Mouse (Mus musculus): ENCODE results near the gene Syt9.
A peak's percentile ranks its signal among the peaks of the same experiment; 100 is the strongest.

The Syt9 gene

DNA sequence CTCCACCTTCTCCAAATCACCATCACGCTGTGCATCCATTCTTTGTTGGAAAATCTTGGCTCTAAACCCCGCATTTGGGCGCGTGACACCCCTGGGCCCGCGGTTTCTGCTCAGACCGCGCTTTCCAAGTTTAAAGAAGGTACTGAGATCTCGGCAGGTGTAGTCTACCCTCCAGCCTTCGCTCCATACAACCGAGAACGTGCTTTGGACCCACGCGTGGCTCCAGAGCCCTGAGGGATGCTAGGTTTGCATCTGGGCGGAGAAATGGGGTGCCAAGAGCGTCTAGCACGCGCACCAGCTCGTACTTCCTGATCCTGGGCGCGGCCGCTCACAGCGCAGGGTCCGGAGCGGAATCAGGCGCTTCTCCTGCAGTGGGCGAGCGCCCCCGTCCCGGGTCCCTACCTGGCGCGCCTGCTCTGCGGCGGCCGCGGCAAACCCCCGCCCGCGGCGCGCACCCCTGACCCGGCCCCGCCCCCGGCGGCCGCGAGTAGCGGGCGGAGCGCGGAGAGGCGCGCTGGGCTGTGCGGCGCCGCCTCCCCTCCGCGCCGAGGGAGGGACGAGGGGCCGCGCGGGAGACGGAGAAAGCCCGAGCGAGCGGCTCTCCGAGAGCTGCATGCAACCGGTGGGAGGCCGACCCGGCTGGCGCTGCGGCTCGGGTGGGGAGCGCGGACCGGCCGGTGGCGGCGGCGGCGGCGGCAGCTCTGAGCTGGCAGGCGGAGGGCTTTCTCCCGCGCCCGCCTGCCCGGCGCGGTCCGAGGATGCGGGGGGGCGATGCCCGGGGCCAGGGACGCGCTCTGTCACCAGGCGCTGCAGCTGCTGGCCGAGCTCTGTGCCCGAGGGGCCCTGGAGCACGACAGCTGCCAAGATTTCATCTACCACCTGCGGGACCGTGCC is at the start of gene Syt9:
Gene Syt9 (plus strand): TSS at position 497 of the 894 bp plus-strand sequence.
- ATAC-seq (ENCODE audit: insufficient number of reproducible peaks, low FRiP score, low TSS enrichment) = peak; percentile 85

DNA sequence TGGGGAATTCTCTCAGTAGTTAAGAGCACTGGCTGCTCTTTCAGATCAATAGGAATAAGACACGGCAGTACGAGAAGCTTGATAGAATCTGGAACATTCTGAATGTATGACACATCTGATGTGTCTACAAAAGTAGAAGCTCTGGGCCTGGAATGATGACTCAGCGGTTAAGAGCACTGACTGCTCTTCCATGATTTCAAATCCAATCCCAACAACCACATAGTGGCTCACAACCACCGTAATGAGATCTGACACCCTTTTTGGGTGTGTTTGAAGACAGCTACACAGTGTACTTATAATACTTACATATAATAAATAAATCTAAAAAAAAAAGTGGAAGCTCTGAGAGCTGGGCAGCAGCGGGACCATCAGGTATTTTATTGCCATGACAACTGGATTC is 31.5 kb upstream of the Syt9 start:
- ATAC-seq (ENCODE audit: insufficient number of reproducible peaks, low FRiP score, low TSS enrichment) = no peak

DNA sequence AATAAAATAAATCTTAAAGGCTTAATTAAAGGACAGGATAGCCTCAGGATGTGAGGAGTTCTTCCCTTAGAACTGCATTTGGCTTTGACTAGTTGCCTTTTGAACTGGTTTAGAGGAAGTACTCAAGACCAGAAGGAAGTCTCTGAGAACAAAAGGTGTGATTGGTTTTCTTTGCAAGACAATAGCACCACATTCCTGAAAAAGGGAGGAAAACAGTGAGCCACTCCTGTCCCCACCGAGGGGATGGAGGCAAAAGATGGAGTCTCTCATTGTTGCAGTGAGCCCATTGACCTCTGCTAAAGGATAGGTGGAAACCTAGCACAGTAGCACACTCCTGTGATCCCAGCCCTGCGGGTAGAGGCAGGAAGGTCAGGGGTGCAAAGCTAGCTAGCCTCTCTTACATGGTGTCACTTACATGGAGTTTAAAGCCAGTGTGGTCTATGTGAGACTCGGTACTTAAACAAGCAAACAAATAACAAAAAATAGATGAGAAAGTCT is 30.9 kb upstream of the Syt9 start:
- ATAC-seq (ENCODE audit: insufficient number of reproducible peaks, low FRiP score, low TSS enrichment) = no peak

DNA sequence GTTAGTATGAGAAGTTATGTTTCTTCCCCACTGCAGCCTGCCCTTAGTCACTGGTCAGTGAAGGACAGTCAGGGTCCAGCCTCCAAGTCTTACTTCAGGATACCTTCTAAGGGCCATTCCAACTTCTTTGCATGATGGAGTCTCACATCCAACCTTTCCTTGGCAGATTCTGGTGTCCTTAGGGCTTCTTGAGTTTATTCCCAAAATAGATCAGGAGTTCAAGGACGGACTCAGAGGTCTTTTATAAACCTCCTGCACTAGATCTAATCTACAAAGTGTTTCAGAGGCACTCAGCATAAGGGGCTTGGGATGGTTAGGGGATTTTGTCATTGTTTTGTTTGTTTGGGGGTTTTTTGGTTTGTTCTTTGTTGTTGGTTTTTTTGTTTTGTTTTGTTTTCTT is 30.3 kb upstream of the Syt9 start:
- ATAC-seq (ENCODE audit: insufficient number of reproducible peaks, low FRiP score, low TSS enrichment) = no peak

DNA sequence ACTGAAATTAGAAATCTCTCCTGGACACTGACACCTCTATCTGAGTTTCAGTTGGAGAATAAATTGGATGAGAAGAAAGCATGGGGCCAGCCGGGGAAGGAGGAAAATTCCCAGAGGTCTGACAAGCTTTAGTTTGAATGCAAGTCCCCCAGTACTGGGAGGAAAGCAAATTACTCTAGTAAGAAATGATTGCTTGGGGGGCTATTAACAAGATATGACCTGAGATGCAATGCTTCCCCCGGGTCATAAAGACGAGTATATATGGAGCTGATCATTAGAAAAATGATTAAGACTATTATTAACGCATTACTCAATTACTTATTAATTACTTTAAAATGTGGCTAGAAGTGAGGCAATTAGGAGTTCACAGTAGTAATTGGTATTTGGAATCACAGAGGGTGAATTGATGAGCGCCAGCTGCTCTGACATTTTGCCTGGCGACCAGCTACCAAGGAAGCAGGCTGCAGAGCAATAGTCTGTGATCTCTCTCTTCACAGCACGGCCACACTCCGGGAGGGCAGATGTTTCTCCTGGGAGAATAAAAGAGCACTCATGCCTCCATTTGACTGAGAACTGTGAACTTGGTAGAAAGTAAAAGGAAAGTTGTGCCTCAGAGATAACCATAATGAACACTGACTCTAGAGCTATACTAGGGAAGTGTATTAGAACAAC is 28.9 kb upstream of the Syt9 start:
- no peak for ATAC-seq (ENCODE audit: insufficient number of reproducible peaks, low FRiP score, low TSS enrichment)

DNA sequence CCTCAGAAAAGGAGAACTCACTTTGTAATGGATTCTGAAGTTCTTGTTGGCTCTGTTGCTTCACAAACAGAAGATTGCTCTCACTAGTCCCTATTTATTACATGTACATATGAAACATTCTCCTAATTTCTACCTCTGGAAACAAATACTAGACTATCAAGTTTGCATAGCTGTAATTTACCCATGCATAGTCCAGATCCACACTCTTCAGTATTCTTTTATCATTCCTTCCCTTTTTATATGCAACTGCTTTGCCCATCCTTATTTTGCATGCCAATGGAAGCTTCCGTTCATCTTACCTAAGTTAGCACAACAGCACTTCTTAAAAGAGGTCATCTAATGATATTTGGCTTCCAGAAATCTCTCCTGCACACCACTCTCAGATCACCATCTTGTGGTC is 21.3 kb upstream of the Syt9 start:
- no peak for ATAC-seq (ENCODE audit: insufficient number of reproducible peaks, low FRiP score, low TSS enrichment)

DNA sequence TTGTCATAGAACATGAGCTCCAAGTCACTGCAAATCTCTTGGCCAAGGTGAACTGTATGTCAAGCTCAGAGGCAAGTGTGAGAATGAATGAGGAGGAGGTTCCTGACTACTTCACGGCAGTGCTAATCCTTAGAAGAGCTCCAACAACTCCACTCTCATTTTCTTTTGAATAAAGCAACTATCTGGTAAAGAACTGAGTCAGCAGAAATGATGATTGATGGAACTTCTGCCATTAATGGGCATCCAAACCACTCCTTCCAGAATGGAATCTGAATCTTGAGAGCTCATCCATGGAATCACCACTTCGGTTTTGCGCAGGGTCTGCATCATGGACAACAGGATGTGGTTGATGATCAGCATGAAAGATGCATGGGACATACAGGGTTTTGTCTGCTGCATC is 8.4 kb upstream of the Syt9 start:
- ATAC-seq (ENCODE audit: insufficient number of reproducible peaks, low FRiP score, low TSS enrichment) = no peak

DNA sequence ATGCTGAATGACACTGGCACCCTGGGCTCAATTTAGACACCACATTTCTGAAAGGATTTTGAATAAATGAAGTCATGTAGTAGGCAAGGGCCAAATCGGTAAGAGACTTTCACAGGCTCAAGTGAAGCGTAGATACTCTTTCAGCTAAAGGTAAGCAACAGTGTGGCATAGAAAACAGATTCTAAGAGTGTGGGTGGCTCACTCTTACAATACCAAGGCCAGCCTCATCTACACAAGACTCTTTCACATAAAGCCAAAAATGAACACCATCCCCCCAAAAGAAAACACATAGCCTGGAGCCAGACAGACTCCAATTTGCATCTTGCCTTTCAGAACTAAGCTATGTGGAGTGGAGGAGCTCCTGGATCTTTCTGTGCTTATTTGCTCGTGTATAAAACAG is 7.9 kb upstream of the Syt9 start:
- no peak for ATAC-seq (ENCODE audit: insufficient number of reproducible peaks, low FRiP score, low TSS enrichment)

DNA sequence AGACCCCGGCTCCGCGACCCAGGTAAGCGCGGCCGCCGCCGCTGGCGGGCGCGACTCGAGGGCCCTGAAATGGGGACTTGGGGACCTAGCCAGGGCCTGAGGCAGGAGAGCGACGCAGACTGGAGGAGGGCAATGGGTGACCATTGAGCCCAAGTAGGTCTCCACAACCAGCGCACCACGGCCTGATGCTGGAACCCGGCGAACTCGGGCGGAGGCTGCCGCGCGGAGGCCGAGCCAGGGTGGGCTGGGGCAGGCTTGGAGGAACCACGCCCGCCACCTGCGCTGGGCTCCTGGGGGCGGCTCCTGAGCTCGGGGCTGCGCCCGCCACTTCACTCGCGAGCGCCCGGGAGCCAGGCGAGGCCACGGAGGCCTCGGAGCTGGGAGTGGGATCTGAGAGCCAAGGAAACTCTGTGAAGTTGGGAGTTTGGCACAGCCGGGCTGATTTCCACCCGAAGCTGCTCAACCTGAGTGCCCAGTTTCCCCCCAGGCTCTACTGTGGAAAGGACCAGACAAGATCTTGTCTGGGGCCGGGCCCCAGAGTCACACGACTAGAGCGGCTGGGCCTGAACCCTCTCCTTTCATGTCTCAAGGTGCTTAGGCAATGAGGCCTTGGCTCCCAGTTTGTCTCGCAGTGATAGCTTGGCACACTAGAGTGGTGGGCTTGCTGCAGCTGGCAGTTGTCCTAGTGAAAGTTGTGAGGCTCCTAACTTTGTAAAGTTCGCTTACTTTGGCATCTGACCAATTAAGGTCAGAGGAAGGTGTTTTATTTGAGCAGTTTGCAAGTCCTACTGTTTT is 795 bp downstream of the Syt9 start:
- ATAC-seq (ENCODE audit: insufficient number of reproducible peaks, low FRiP score, low TSS enrichment) = peak; percentile 50

DNA sequence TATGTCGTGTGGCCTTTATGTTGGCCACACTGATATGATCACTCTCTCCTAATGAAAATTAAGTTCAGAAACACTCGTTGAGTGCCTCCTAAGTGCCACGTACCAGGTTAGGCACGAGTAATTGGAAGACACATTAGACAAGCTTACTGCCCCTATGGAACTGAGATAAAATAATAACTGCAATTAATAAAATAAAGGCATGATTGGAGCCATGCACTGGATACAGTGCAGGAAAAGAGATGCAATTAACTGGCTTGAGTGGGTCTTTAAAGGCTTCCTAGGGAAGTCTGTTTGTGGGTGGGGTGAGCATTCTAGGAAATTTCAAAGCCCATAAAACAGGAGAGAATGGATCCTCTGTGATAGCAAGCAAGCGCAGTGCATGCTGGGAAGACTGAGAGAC is 10.0 kb downstream of the Syt9 start:
- ATAC-seq (ENCODE audit: insufficient number of reproducible peaks, low FRiP score, low TSS enrichment) = no peak

DNA sequence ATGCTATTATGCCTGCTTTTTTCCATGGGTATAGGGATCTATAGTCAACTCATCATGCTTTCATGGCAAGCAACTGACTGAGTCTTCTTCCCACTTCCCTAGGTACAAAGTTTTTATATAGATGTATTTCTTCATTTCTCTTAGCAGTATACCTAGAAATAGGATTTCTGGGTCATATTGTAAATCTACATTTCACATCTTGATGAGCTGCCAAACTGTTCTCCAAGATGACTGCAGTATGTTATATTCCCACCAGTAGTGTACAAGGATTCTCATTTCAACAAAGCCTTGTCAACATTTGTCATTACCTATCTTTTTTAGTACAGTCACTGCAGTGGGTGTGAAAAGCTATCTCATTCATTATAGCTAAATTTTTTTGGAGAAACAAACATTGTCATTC is 19.1 kb downstream of the Syt9 start:
- no peak for ATAC-seq (ENCODE audit: insufficient number of reproducible peaks, low FRiP score, low TSS enrichment)

DNA sequence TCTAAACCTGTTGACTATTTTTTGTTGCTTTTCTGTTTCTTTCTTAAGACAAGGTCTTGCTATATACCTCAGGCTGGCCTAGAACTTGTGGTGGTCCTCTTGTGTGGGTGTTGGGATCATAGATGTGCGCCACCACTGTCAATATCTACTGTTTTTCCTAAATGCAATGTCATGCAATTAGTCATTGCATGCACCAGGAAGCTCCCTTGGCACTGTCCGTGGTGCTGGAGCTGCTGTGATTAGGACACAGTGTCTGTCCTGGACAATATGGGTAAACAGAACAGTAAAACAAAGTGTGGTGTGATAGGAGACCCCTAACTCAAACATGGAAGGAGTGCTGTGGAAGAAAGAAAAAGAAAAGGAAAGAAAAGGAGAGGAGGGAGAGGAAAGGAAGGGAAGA is 22.2 kb downstream of the Syt9 start:
- no peak for ATAC-seq (ENCODE audit: insufficient number of reproducible peaks, low FRiP score, low TSS enrichment)

DNA sequence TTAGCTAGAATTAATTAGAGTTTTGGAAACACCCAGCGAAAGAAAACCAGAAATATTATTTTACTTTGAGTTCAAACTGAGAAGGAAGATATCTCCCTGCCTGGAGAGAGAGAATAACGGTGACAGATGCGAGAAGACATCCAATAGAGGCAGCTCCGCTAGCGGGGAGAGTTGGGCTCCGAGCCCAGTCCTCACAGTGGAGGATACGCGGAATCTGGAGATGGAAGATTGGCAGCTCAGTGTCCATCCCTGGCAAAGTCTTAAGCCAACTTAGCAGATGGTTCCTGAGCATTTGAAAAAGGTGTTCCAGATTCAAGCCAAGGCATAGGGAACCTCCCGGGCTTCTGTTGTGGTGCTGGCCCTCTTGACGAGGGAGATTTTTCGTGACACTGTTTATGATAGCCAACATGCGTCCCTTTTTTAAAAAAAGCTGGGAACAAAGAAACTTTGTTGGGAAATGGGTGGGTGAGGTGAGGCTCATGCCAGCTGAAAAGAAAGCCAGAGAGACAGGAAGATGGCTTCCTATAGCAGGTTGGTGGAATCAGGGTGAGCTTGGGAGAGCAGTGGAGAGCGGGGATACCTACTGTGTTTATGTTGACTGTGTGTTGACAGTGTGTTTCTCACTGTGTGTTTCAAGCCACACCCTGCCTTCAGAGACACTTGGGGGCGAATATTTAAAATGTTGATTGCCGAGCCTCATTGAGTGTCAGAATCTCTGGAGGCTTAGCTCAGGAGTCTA is 29.7 kb downstream of the Syt9 start:
- peak; percentile 94 for ATAC-seq (ENCODE audit: insufficient number of reproducible peaks, low FRiP score, low TSS enrichment)

DNA sequence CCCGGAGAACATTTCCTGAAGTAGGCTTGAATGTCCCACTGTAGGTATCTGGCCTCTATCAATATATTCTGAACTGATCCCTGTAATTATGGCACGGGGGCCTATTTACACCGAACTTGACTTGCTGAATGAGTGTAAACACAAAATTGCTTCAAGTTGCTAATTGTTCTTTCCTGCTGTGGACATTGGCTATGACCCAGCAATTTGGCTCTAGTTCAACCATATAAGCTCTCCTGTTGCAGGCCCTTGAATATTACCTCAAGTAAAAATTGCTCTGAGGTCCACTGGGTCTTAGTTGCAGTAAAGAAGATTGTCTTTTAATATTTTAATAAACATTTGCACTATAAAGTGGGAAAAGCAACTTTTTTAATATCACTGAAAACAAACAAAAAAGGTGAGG is 32.7 kb downstream of the Syt9 start:
- ATAC-seq (ENCODE audit: insufficient number of reproducible peaks, low FRiP score, low TSS enrichment) = no peak

DNA sequence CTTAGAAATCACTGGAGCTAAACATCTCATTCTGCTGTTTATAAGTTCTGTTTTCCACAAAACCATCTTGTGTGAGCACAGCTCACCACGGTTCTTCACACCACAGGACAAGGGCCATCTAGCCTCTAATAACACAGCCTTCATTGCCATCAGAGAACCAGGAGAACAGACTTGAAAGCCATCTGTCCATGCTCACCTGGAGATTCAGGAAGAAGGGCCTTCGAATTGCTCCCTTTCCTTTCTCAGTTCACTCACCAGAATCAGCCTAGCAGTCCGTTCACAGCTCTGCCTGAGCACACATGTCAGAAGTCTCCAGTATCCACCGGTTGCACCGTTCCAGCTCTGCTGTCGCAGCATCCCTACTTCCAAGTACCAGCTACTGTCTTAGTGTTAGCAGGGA is 44.4 kb downstream of the Syt9 start:
- ATAC-seq (ENCODE audit: insufficient number of reproducible peaks, low FRiP score, low TSS enrichment) = peak; percentile 73; the same call in 1 of the 2 replicates

DNA sequence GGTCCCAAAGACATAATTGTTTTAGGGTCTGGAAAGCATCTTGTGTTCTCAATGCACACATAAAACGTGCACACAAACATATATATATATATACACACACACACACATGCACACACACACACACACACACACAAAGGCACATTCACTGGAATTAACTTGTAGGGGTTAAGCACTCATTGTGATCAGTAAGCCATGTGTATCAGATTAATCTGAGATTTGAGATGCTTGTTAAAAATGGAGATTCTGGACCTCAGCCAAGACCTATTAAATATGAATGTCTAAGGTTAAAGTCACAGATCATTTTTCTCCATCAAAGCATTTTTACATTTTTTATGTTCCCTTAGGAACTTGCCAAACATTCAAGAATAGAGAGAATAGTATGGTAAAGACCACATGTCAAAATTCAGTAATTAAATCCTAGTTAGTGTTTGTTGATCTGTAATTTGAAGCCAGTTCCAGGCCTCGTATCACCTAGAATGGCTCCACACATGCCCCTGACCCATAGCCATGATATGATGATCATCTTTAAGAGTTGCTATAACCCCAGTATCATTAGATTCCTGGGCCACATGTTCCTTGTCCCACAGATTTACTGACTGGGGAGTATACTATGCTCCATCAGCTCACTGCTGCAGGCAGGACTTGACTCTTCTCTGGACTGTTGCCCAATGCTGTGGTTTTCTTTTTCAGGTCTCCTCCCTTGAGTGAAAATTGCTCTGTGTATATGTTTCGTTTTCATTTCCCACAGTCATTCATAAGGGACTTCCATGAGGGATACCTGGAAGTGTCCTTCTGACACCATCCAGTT is 46.7 kb downstream of the Syt9 start:
- ATAC-seq (ENCODE audit: insufficient number of reproducible peaks, low FRiP score, low TSS enrichment) = no peak

DNA sequence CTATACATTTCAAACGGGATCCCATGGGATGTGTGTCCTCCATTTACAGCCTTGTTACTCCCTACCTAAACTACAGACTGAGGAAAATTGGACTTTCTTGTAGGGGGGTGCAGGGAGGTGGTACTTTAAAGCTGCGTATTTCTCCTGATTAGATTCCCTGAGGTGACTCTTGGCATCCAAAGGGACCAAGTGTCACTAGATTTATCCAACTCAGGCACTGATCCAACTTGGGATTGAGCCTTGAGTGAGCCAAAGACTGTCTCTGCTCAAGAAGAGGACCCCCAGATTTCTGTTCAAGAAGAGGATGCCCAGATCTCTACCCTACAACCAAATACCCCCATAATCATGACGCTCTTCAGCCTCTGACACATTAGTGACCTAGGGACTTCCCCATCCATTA is 66.9 kb downstream of the Syt9 start:
- no peak for ATAC-seq (ENCODE audit: insufficient number of reproducible peaks, low FRiP score, low TSS enrichment)

DNA sequence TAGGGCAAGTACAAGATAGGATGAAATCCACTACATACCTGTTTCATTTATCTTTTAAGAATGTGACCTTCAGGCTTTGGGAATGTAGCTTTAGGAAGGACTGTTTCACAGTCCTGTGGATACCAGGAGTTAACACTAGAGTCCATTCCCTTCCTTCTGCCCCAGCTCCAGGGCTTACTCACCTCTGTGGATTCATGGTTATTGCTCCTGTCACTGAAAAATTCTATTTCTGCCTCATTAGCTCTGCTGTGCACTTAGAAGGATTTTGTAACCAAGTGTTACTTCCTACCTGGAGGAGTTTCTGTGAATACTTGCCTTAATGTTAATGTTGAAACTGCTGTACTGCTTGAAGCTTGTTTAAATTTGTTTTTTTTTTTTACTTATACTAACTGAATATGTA is 74.1 kb downstream of the Syt9 start:
- no peak for ATAC-seq (ENCODE audit: insufficient number of reproducible peaks, low FRiP score, low TSS enrichment)

DNA sequence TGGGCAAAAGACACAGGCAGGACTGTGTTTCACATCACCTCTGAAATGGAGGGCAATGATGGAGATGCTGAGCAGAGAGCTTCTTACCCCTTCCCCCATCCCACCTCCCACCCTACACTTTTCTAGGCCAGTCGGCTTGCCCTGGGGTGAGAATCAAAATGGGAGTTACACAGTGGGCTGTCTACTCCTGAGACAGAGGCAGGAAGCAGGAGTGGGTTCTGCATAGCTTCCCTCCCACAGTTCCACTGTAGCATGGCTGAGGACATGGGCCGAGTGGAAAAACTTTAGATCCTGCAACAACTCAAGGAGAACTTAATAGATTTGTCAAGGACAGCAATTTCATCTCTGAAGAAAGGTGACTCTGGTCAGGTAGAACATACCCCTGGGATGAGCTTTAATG is 84.1 kb downstream of the Syt9 start:
- ATAC-seq (ENCODE audit: insufficient number of reproducible peaks, low FRiP score, low TSS enrichment) = 0 out of 2 replicates have a peak, but pooled peaks have one; percentile 31

All from cerebellum, adult (tissue).